Mouse (Mus musculus): Measurements from ENCODE around the gene 1700086D15Rik.

Gene 1700086D15Rik

DNA sequence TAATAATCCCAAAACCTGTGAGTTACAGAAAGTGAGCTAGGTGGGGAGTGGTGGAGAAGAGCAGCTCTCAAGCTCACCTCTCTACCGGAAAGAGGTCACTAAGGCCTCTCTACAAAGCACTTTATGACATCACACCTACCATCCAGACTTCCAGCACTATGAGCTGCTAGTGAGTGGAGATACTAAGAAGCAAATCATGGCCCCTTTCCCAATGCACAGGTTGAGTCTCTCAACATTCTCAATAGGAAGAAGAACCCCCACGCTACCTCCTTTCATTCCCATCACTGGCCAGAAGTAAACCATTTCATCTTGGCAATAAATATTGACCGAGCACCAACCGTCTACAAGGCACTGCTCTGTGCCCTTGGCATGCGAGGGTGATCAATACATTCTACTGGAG lies at the start of gene 1700086D15Rik:
TSS of gene 1700086D15Rik (minus strand) at position 101 of the 400 bp plus-strand sequence.
- DNase-seq (ENCODE audit: low spot score in 2 of 2): no peak

DNA sequence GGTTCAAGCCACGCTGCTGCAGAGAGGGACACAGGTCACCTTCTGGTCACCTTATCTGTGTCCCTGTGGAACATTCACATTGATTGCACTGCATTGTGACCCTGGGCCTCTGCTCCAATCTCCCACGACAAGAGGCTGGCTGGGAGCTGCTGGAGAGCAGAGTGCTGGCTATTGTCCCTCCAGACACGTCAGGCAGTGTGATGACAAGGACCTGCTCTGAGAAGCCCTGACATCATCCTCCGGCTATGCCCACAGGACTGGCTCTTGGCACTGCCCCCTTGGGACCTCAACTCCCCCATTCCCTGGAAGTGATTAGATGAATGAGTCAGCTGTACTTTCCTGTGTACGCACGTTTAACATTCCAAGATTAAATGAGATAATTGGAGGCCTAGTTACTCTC lies 49.8 kb upstream of the 1700086D15Rik start:
- DNase-seq (ENCODE audit: low spot score in 2 of 2): no peak

DNA sequence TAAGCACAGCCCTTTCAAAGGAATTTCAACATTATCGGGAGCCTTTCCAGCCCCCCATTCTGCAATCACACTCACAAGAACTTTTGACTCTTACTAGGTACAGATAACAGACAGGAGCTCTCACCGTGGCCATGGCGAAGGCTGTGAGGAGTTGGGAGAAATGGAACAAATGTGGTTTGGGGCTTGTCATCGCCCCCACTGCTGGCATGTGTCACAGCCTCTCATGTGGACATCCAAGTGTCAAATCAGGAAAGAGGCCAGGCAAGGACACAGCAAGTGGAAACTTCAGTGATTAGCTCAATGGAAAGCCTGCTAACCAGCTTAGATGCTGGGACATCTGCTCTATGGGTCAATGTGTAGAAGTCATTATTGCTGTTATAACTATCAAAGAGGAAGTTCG lies 45.6 kb upstream of the 1700086D15Rik start:
- no peak for DNase-seq (ENCODE audit: low spot score in 2 of 2)

DNA sequence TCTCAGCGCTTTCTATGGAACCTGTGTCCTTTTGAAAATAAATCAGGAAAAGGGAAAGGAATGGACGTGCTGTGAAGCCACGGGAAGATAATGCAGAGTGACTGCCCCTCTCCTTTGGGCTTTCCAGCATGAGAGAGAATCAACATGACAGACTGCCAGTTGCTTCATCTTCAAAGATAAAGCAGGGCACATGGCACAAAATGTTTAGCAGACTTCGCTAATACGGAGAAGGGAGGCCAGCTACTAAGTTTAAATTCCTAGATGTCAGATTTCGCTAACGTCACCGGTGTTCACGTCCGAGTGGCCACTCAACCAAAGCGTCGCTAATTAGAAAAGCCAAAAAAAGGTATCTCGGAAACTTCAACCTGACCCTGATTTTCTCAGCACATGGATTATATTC lies 45.0 kb upstream of the 1700086D15Rik start:
- no peak for DNase-seq (ENCODE audit: low spot score in 2 of 2)

DNA sequence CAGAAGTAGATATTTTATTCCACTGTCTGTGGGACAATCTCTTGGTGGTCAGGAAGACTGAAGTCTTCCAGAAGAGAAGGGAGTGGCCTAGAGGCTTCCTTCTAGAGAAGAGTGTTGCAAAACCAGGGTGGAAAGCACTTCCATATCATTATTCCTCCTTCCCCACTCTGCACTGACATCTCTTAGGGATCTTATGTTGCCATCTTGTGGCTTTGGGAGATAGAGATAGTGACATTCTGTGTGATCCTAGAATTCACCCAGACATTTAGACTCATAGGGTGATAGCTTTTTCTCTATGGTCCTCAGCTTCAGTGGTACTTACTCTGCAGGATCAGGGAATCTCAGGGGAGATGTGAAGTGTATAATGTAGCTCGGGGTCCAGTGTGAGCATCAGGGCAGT lies 43.3 kb upstream of the 1700086D15Rik start:
- no peak for DNase-seq (ENCODE audit: low spot score in 2 of 2)

DNA sequence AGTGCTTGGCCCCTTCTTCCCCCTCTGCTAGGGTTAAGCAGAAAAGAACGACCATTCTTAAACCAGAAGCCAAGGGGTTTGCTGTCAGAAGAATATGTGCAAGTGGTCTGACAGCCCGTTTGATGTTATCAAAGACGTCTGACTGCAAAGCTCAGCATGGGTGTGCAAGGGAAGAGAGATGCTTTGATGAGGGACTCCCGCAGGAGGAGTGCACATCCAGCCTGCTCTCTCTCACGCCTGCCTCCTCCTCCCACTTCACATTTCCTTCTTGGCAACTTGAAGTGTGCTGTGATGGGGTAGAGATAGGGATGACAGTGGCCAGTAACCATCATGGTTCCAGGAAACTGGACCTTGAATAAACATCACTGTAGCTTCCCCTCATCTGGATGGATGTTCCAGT lies 42.5 kb upstream of the 1700086D15Rik start:
- no peak for DNase-seq (ENCODE audit: low spot score in 2 of 2)

DNA sequence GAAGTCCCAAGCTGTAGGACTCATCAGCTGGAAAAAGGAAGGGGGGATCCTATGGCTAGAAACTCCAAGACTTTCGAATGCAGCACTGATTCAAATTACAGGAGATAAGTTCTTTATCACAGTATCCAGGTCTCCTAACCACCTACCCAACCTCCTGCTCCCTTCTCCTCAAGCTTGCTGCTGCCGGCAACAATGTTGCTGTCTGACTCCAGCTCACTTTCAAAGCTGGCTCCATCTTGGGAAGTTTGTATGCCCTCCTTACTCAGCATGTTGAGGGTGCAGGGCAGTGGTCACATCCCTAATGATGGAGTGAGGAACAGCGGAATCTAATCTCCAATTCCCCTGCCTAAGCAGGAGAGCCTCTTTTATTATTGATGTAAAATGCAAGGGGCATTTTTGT lies 38.3 kb upstream of the 1700086D15Rik start:
- no peak for DNase-seq (ENCODE audit: low spot score in 2 of 2)

DNA sequence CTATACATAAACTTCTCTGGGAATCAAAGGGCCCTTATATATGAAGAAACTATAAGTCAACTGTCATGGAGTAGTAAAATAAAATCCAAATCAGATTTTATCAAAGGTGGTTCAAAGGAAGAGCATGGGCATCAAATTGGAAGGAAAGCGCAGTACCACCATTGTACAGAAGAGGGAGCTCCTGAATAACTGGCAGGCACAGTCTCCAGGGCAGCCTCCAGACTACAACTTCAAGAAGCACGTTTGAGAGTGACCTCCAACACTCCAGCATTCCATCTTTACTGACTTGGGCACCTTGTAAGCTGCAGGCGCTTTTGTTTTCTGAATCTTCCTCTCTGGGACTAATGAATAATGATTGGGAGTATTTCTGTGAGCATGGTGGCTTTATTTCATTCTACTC lies 37.6 kb upstream of the 1700086D15Rik start:
- peak in 1 of 2 experiments; percentile 70 for DNase-seq (ENCODE audit: low spot score in 2 of 2)

DNA sequence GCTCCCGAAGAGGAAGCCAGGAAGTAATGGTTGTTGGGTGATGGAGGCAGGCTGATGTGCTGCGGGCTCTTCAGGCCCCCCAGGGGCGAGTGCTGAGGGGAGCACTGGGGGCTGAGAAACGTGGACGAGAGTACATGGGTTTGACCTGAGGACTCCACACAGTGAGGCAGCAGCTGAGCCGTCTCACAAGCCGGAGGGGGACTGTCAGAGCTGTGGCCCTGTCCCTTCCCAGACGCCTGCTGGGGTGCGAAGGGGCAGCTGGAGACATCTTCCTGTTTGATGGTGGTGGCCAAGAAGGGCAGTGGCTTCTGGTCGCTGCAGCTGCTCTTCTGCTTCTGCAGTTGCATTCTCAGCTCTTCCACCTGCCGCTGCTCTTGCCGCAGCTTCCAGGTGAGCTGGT lies 27.3 kb upstream of the 1700086D15Rik start:
- DNase-seq (ENCODE audit: low spot score in 2 of 2): no peak

DNA sequence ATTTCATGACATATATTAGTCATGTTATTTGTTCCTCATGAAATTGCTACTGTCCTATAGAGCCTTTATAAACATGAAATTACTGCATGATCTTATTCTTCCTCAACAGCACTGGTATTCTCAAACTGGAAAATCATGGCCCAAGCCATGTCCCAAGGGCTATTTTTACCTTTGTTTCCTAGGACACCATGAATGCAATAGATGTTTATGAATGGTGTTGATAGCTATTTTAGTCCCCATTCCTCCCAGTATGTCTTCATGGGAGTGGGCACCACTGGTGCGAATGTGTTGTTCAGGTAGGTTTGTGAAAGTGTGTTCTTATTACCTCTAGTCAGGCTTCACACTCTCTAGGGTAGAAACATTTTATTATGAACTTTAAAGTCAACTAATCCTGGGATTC lies 25.4 kb upstream of the 1700086D15Rik start:
- DNase-seq (ENCODE audit: low spot score in 2 of 2): no peak

DNA sequence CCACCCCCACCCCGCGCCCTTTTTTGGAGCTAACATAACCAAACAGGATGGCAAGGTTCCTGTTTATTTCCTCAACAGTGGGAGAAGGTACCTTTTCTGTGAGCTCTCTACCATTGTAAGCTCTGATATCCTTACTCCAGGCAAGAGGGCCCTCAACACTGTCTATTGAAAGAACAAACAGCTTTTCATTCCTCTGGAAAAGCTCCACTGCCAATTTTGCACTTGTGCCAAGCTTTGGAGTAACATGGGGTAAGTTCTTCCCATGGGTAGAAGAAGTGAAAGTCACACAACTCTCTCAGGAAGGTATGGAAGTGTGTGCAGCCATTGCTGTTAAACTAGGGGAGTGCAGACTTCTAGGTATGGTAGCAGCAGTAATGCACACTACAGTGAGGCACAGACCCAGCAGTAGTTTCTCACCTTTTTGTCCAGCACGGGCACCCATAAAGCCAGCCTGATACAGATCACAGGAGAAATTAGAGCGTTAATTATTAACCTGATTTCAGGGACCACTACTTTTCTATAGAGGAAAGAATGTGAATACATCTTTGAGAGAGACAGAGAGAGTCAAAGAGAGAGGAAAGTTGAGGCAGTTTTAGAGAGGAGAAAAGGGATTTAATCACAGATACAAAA lies 10.5 kb upstream of the 1700086D15Rik start:
- DNase-seq (ENCODE audit: low spot score in 2 of 2): no peak

DNA sequence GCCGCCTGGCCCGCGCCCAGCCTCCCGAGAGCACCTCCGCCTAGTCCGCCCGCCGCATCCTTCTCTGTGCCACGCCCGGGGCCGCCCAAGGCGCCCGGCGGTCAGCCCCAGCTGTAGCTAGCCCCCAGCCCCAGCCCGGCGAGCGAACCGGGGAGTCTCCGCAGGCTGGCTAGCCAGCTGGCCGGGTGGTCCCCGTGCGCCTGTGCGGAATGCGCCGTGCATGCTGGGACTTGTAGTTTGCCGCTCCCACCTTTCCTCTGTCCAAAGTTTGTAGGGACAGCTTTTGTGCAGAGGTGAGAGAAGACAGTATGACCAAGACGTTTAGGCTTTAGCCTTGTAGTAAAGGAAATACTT lies 3.1 kb upstream of the 1700086D15Rik start, which contains the start of gene Arhgap44:
TSS of gene Arhgap44 (minus strand) at position 195 of the 354 bp plus-strand sequence.
- DNase-seq (ENCODE audit: low spot score in 2 of 2): peak; percentile 50 to 71

DNA sequence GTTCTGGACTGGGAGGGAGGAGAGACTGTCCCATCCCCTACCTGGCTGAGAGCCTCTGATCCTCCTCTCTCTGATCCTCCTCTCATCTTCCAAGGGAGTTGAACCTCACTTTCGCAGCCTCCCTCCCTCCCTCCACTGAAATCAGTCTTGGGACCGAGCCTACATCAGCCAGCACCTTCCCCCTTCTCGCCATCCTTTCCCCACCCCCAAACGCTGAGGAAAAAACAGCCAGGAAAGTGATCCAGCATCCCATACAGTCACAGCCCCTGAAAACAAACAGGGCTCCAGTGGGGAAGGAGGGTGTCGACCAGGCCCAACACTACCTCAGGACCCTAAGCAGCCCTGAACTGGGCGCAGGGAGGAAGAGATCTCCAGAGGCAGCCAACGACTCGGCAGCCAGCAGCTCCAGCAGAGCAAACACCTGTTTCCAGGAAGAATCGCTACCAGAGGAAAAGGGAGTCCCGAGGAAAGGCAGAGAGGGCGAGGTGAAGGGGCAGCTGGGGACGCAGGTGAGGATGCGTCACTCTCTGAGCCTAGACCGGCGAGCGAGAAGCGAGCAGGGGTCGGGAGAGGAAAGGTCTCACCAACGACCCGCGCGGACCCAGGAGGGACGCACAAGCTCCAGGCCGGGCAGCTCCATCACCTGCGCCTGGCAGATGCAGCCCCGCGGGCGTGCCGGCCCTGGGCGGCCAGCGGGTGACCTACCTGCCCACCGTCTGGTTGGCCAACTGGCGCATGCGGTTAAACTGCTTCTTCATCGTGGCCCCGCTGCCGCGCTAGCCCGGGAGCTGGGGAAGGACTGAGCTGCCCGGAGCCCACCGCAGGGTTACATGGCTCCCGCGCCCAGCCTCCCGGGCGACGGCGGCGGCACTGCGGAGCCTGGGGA lies 2.4 kb upstream of the 1700086D15Rik start:
- no peak for DNase-seq (ENCODE audit: low spot score in 2 of 2)

DNA sequence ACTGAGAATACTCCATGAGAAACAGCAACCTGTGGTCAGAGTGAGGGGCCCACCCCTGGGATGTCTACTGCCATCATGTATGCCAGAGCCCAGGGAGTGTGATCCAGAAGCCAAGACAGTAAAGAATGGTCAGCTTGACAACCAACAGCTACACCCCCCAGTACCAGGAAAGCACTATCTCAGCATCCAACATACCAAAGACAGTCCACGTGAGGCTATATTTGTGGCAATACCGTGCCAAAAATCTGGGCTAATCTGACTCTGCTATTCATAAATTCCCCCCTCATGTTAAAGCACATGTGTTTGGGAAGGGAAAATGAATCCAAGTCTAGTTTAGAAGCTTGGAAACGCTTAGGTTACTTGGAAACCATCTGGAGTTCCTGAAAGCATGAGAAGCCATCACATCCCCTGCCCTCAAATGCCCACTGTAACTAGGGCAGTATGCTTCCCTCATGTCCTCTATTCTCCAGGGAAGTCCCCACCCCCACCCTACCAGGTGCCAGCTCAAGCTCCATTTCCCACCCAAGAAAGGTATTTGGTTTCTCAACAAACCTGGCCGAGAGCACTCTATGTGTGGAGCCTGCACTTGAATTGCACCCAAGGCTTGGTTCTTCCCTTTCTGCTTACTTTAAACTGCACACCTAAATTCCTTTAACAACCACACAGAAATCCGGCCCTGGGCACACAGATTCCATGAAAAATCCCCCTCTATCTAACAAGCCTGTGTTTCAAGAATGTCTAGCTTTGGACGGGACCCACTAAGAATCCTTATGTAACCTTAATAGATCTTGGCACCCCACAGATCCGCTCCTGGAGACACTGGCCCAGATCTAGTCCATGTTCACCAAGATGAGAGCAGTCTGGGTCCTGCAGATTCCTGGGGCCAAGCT lies 1.5 kb upstream of the 1700086D15Rik start:
- no peak for DNase-seq (ENCODE audit: low spot score in 2 of 2)

DNA sequence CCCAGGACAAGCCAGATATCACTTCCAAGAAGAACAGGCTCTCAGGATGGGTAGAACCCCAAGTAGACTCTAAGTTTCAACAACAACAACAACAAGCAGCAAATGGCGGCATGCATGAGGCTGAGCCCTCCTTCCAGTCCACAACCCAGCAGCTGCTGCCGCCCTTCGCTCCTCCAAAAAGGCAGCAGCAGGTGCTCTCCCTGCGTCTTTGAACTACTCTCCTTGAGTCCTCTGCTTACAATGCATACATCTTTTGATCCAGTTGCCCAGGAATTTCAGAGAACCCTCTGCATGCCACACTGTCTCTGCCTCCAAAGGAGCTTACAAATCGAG lies 1.1 kb downstream of the 1700086D15Rik start:
- DNase-seq (ENCODE audit: low spot score in 2 of 2): no peak

DNA sequence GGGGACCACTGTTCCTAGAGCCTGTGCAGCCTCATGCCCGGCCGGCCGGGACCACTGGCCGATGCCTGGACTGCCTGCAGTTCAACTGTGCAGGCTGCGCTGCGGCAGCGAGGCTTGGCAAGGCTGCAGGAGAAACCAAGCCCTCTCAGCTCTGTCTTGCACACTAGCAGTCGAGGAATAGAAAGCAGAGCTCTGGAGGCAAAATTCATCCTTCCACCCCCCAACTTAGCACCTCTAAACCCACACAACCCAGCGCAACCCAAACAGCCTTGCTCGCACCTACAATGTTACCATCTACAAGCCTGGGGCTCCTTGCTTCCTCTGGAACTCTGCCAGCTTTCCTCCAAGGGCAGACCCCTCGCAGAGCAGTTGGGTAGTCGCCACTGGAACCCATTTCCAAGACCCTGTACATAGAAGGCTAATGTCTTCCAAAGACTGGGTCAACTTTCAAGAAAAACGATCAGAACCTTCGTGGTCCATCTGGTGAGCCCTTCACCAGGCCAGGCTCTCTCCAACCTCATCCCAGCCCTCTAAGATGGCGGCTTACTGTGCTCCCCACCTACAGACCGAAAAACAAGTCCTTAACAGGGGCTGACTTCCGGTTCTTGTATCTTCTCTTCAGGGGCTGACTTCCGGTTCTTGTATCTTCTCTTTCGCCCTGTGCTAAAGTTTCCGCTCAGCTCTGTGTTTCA lies 1.6 kb downstream of the 1700086D15Rik start:
- DNase-seq (ENCODE audit: low spot score in 2 of 2): no peak

DNA sequence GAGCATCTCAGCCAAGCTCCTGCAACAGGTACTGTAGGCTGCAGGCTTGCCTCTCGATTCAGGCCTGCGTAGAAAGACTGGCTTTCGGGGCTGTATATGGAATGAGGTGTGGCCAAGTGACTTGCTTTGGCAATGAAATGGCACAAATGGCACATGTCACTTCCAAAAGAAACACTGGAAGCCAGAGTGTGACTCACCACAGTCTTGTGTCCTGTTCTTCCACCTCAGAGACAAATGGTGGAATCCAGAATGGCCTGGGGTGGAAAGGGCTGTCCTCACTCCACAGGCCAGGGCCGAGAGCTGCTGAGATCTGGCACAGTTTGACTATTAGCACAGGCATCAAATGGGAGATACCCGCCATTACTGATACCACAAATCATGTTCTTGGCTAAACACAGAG lies 6.7 kb downstream of the 1700086D15Rik start:
- DNase-seq (ENCODE audit: low spot score in 2 of 2): no peak

DNA sequence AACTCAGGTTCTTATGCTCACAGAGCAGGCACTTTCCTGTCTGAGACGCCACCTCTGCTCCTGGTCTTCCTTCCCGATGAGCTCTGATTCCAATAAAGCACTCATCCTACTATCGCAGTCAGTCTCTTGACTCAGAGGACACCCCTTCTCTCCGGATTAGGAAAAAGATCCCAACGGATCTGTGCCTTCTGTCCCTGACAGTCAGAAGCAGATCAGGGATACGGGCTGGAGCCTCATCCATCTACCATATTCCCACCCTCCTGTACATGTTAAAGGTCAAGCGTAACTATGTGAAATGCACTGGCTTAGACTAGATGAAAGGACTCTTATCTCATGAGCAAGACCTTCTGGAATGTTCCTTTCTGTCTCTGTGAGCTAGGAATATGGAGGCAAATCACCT lies 11.2 kb downstream of the 1700086D15Rik start:
- DNase-seq (ENCODE audit: low spot score in 2 of 2): no peak

DNA sequence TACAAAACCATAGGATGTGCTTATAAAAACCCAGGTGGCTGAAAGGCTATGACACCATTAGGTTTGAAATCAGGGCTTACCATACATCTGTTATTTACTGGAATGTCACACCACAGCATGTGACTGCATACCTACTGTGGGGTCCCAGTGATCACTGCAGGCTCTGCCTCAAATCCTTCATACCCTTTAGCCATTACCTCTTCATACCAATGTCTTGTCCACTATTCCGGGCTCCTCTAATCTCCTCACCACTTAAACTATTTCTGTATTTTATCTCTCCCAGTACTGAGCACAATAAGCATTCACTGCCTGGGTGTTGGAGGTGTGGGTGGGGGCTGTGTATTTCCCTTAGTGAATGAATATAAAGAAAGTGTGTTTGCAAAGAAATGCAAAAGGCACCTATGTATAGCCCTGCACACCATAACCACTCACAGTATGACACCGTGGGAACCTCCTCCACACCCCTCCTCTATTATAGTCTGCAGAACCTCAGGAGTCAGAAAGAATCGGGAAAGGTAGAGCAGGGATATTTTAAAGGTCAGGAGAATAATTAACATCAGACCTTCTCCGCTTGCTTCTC lies 16.8 kb downstream of the 1700086D15Rik start:
- no peak for DNase-seq (ENCODE audit: low spot score in 2 of 2)

DNA sequence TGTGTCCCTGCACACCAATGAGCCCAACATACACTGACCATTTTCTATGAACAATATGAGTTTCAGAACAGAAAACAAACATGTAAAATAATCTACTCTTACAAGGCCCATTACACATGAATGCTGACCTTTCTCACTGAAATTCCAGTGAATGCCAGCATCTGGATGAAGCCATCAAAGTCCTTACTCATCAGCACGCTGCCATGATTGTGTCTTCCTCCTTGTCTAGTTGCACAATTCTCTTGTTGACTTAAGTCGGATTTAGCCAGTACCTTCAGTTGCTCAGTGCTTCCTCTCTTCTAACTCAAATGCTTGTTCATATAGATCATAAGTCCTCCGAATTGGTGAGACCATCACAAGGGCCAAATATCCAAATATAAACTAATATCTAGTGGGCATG lies 20.7 kb downstream of the 1700086D15Rik start:
- DNase-seq (ENCODE audit: low spot score in 2 of 2): no peak

DNA sequence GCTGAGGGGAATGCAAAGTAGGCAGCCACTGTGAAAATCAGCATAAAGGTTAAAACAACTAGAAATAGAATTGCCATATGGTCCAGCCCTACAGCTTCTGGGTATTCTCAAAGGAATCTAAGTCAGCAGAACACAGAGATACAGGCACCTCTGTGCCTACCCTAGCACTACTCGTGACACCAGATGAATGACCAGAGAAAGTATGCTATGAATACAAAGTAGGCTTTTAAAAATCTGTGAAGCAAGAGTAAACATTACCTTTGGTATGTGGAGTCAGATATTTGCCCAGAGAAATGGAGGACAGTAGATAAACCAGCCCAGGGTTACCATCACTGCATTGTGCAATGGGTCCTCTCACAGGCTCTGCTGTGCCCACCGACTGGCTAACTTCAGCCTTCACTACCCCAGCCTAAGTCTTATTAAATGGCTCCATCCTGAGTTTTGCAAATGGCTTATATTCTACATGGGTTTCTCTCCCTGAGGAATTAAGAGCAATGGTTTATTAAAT lies 22.5 kb downstream of the 1700086D15Rik start:
- DNase-seq (ENCODE audit: low spot score in 2 of 2): no peak
